Mouse (Mus musculus) liver, adult 2 months (tissue): ENCODE results near the gene Stox2. TPM values are rescaled to one million over a fixed set of nuclear protein-coding genes. Genes with fewer than 3 reads are reported as not detected.

Source experiments
- DNase-seq: peaks from one replicate; pipeline ENCODE4 v3.0.0-alpha.2; 2011; ENCODE audit warnings: low read depth, low spot score; ENCODE audit errors: extremely low read depth
- H3K27ac ChIP-seq: fragments of 200-500 bp; replicated peaks from 2 replicates; pipeline ENCODE4 v1.5.1; 2012; ENCODE audit warnings: low read depth, mild to moderate bottlenecking, control low read depth, inconsistent platforms, low read length; ENCODE audit not compliant: insufficient read depth
- H3K27me3 ChIP-seq: fragments of 200-500 bp; 2 replicates; pipeline ENCODE4 v1.6.1; 2012; ENCODE audit warnings: mild to moderate bottlenecking, moderate library complexity, low read length, inconsistent platforms; ENCODE audit not compliant: control insufficient read depth, insufficient read depth
- H3K36me3 ChIP-seq: fragments of 200-500 bp; 2 replicates; pipeline ENCODE4 v1.6.1; 2012; ENCODE audit warnings: low read length, inconsistent platforms; ENCODE audit not compliant: control insufficient read depth, insufficient read depth
- H3K4me1 ChIP-seq: fragments of 200-500 bp; 2 replicates; pipeline ENCODE4 v1.6.1; 2011; ENCODE audit warnings: low read length; ENCODE audit not compliant: control insufficient read depth, insufficient read depth
- H3K4me3 ChIP-seq: fragments of 200-500 bp; 2 replicates; pipeline ENCODE4 v1.5.1; 2011; ENCODE audit warnings: low read depth, mild to moderate bottlenecking, control low read depth, low read length, moderate library complexity; ENCODE audit not compliant: insufficient read depth
- H3K79me2 ChIP-seq: fragments of 200-500 bp; 2 replicates; pipeline ENCODE4 v1.6.1; 2012; ENCODE audit warnings: inconsistent platforms, mild to moderate bottlenecking, low read length, moderate library complexity; ENCODE audit not compliant: control insufficient read depth, insufficient read depth
- H3K9ac ChIP-seq: fragments of 200-500 bp; 2 replicates; pipeline ENCODE4 v1.6.1; 2012; ENCODE audit warnings: low read depth, mild to moderate bottlenecking, control low read depth, inconsistent platforms, low read length
- CTCF ChIP-seq: fragments of 200-500 bp; IDR thresholded peaks from 2 replicates; pipeline ENCODE4 v1.5.1; 2011; ENCODE audit warnings: low read depth, low read length, control low read depth
- POLR2A ChIP-seq: fragments of 200-500 bp; IDR thresholded peaks from 2 replicates; pipeline ENCODE4 v1.6.1; 2011; ENCODE audit warnings: low read length, control low read depth; ENCODE audit not compliant: insufficient read depth; ENCODE audit errors: extremely low read depth
- WGBS: fragments of 180-500 bp; shearing (Covaris S2); methylation state at CpG from one replicate; pipeline ENCODE4 v1.1.7; 2018; 5-methylcytosine and 5-hydroxymethylcytosine counted together
- polyA plus RNA-seq: library from polyadenylated mRNA; depleted of rRNA; stranded (reverse); fragments of >200 nt; gene quantifications from 2 replicates; pipeline ENCODE4 v1.2.3, GENCODE M21; 2012
- total RNA-seq: library from RNA; depleted of rRNA; stranded (reverse); fragments of >200 nt; gene quantifications from 2 replicates; pipeline ENCODE4 v1.2.3, GENCODE M21; 2014

Gene Stox2
- total and polyA plus RNA-seq, 2 experiments, result 0.26 to 1.0 TPM

DNA sequence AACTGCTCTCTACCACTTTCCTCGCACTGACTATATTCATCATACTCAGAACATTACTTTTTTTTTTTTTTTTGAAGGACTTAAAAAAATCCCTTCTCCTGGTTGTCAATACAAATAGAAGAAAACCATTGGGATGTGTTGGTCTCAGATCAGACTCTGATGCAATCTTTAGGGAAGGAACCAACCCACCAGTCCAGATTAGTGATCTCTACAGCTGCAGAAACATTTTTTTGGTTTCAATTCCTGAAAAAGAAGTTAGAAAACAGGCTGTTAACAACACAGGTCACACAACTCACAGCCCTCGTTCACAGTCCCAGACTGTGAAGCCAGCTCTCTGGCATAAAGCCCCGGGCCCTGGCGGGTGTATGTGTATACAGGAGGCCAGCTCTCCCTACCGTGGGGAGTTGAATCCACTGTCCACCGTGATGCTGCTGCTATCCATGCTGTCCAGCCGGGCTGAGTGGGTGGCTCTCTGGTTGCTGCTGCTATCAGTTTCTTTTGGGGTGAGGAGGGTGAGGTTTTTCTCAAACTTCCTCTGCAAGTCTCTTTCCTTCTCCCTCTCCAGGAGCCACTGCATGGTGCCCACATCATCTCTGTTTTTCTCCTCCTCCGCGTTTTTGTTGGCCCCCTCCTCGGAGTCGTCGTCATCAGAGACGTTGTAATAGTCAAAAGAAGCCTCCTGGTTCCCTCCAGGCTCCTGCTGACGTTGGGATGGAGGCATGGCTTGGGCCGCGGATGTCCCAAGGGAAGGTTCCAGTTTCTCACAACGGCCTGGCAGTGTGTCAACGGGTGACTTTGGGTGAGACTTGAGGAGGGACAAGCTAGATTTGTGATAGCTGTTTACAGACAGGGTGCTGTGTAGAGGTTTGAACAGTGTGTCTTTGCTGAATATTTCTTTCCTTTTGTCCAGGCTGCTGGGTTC, 254.5 kb downstream of the Stox2 start:
- TF ChIP-seq POLR2A (no peak), CTCF (no peak)
- Histone ChIP-seq H3K79me2 (no peaks in the 10 kb centered on the region), H3K4me3 (no peak overlapping the region), H3K27ac (no peak overlapping the region), H3K4me1 (no peaks in the 10 kb centered on the region), H3K9ac (no peak overlapping the region), H3K27me3 (no peaks in the 10 kb centered on the region), H3K36me3 (no peaks in the 10 kb centered on the region)
- DNase-seq, result no peak
- 94% methylated on average over 18 of the region's 18 CpGs for WGBS

DNA sequence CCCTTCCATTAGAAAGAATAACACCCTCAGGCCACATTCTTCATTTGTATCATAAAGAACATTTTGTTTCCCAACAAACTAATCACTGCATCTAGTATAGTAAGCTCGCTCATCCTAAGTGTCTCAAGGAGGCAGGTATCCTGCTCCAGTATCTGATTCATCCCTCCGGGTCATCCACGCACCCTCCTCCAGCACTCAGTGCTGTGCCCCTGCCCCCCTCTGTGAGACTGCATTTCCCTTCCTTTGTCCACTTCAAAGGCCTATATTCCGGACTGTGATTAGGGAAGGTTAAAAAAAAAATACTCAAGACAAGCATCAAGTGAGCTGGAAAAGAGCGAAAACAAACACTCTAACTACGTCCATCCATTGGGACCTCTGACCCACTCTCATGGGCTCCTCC, 260.8 kb downstream of the Stox2 start:
- TF ChIP-seq POLR2A, result no peak
- no peak for TF ChIP-seq CTCF
- no peaks in the 10 kb centered on the region for H3K36me3 ChIP-seq
- no peak overlapping the region for H3K4me3 ChIP-seq
- no peaks in the 10 kb centered on the region for H3K27me3 ChIP-seq
- WGBS, result 90% methylated on average over 6 of the region's 6 CpGs
- H3K27ac ChIP-seq, result no peak overlapping the region
- DNase-seq, result no peak
- H3K79me2 ChIP-seq, result no peaks in the 10 kb centered on the region
- no peak overlapping the region for H3K9ac ChIP-seq
- no peaks in the 10 kb centered on the region for H3K4me1 ChIP-seq

- no peaks in the 10 kb centered on the region for H3K79me2 ChIP-seq
- no peak overlapping the region for H3K27ac ChIP-seq
- H3K4me3 ChIP-seq, result no peak overlapping the region
- TF ChIP-seq POLR2A (no peak), CTCF (no peak)
- H3K9ac ChIP-seq, result no peak overlapping the region
- H3K36me3 ChIP-seq, result no peaks in the 10 kb centered on the region
- H3K4me1 ChIP-seq, result no peaks in the 10 kb centered on the region
- no peak for DNase-seq
- no peaks in the 10 kb centered on the region for H3K27me3 ChIP-seq
- 92% methylated on average over 6 of the region's 6 CpGs for WGBS
Measured at GRCm38 (mm10) chr8:47182771-47183558, 263.2 kb downstream of the Stox2 start.

DNA sequence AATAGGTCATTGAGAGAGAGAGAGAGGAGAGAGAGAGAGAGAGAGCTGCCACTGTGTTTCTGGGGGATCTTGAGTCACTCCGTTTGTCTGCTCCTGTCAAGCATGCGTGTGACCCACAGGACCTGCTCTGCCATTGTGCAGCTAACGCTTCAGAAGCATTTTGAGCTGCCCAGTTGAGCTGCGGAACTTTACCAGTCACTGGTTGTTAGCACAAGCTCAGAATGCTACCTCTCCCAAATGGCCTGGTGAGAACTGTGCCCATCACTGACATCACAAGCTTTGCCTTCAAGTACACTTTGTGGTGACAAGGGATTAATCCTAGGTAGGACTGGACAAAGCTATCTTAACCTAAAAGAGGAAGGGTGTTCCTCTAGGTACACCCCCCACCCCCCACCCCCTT, 263.9 kb downstream of the Stox2 start:
- H3K9ac ChIP-seq, result no peak overlapping the region
- no peak overlapping the region for H3K4me3 ChIP-seq
- H3K27ac ChIP-seq, result no peak overlapping the region
- H3K79me2 ChIP-seq, result no peaks in the 10 kb centered on the region
- TF ChIP-seq POLR2A, result no peak
- no peak for TF ChIP-seq CTCF
- H3K27me3 ChIP-seq, result no peaks in the 10 kb centered on the region
- no peaks in the 10 kb centered on the region for H3K4me1 ChIP-seq
- WGBS, result 95% methylated on average over 4 of the region's 4 CpGs
- DNase-seq, result no peak
- no peaks in the 10 kb centered on the region for H3K36me3 ChIP-seq

DNA sequence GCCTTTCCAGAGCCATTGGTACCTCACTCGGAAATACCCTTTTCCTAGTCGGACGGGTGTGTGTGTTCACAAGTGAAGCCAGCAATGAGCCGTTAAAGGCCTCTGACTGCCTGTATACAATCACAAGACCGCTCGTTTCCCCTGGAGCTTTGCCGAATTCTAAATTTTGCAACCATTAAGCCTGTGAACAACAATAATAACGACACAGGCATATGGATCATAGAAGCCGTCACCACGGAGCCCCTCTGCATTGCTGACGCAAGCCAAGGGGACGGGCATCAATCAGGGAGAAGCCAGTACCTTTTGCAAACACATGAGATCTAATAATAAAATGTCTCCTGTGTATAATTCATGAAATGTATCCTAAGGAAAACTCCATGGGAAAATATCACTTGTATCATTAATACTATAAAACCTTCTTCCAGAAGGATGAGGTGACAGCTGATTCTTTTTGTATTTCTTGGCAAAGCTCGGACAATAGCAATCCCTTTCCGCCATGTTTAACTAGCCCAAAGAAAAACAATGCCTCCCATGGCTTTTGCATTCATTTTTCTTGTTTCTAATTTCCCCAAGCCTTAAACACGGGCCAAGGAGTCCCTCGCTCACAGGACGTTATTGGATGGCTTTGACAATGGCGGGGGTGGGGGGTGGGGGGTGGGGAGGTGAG, 265.0 kb downstream of the Stox2 start:
- WGBS, result 92% methylated on average over 18 of the region's 18 CpGs

More for the DNA sequence above, 265.0 kb downstream of the Stox2 start:
- no peak for TF ChIP-seq POLR2A
- TF ChIP-seq CTCF, result no peak
- no peaks in the 10 kb centered on the region for H3K79me2 ChIP-seq
- H3K4me3 ChIP-seq, result no peak overlapping the region
- no peak overlapping the region for H3K27ac ChIP-seq
- H3K27me3 ChIP-seq, result no peaks in the 10 kb centered on the region
- no peaks in the 10 kb centered on the region for H3K4me1 ChIP-seq
- H3K36me3 ChIP-seq, result no peaks in the 10 kb centered on the region
- DNase-seq, result no peak
- no peak overlapping the region for H3K9ac ChIP-seq
